Mouse (Mus musculus) heart, adult 2 months (tissue): ENCODE data around the gene Gm14391.
"Not testable (repeated sequence)": the region's sequence is repeated elsewhere in the genome, so short reads cannot be mapped to it uniquely, and the experiment has no call there.

ENCODE experiments used
- EP300 ChIP-seq: fragments of 200-500 bp; IDR thresholded peaks from 2 replicates; pipeline ENCODE4 v1.6.1; 2011; ENCODE audit warnings: low read depth, low read length, control low read depth; ENCODE audit not compliant: insufficient read depth
- POLR2A ChIP-seq: fragments of 200-500 bp; IDR thresholded peaks from 2 replicates; pipeline ENCODE4 v1.6.1; 2011; ENCODE audit warnings: mild to moderate bottlenecking, low read depth, low read length, control low read depth; ENCODE audit not compliant: insufficient read depth

DNA sequence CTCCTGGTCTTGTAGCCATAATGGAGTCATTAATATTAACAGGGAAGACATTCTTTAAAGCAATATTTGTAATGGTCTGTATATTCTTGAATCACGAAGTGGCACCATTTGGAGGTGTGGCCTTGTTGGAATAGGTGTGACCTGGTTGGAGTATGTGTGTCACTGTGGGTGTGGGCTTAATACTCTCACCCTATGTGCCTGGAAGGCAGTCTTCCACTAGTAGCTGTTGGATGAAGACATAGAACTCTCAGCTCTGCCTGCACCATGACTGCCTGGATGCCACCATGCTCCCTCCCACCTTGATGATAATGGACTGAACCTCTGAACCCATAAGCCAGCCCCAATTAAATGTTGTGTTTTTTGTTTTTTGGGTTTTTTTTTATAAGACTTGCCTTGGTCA is 27.7 kb downstream of the Gm14391 start:
- not testable (repeated sequence) for TF ChIP-seq EP300, POLR2A
